Mouse (Mus musculus): ENCODE measurements around the gene Babam1. TPM values are rescaled to one million over a fixed set of nuclear protein-coding genes. Genes with fewer than 3 reads are reported as not detected.

Babam1 gene
- 64.8 and 75.1 TPM in 2 replicates for polyA plus RNA-seq (2015; fragmentation: Nextera tagmentation; extraction: Ambion mirVana)

DNA sequence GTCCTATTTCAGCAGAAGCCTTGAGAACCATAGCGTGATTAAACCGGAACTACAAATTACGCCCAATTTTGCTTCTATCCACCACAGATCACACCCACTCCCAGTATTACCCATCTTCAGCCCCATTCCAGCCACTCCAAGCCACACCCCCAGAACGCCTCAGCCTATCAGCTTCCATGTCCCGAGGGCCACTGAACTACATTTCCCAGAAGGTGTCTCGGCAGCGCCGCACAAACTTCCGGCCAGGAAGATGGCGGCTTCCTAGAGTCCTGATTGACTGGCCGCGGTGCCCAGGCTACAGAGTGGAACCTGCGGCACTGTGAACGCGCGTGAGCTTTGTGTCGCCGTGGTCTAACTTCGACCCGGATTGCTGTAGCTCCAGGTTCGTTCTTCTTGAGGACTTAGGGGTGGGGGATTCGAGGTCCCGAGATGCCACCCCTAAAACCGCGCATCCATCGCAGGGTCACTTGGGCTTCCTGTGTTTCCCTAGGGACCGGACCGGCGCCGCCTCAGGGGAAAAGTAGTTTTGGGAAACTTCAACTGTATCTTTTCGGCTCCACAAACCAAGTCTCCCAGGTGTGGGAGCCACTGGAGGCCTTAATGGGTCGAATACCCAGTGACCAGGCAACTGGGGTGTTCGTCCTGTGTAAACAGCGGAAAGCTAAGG is at the start of gene Babam1:
Gene Babam1, plus strand, starts transcription at position 223 of the 667 bp plus-strand sequence.

DNA sequence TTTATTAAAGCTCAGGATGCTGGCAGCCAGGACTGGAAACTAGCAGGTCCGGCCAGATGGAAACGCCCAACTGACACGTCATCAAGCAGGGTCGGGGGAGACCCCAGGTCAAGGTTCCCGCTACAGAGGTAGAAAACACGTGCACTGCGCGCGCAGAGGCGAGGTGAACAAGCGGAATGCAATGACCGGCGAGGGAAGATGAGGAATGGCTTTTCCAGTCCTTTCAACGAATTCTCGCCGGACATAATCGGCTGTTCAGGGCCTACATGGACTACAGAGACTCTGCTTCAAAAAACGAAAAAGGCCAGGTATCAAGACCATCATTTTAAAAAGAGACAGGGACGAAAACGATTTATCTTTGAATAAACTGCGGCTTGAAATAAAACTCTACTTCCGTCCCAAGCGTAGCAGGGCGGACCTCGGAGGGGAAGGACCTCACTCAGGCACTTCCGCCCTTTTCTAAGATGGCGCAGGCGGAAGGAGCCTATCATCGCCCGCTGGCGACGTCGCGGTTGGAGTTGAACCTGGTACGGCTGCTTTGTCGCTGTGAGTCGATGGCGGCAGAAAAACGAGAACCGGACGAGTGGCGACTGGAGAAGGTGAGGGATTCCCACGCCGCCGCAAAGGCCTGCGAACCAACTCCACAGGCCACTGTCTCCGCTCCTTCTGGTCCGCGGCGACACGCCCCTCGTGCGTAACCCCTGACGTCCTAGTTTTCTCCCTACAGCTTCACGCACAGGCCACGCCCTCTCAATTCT is 29.7 kb upstream of the Babam1 start, which contains the start of gene Use1:
Gene Use1, plus strand, starts transcription at position 78 of the 758 bp plus-strand sequence.

GRCm38 (mm10) chr8:71371236-71371848 is 25.3 kb upstream of the Babam1 start, which contains the start of gene Ocel1:
TSS of gene Ocel1 (plus strand) at chr8:71371298.

DNA sequence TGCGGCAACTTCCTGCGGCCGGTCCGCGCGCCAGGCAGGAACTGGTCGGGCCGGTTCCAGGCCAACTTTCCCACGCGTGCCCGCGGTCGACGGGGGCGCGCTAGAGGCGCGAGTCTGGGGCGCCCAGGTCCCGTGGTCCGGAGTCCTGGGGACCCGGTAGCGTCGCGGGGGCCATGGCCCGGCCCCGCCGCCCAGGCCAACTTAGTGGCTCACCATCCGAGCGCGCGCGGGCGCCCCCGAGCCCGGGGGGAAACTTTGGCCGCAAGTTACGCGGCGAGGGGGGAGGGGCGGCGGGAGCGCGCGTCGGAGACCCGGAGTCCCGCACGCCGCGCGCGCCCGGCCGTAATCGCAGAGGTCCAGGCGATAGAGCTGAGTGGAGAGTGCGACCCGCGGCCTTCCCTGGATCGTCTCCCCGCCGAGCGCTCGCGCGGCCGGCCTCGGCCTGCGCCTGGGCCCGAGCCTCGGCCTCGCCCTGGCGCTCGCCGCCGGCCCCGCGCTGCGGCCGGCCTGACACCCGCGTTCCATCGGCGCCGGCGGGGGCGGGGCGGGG is 15.2 kb upstream of the Babam1 start, which contains the start of gene Nr2f6:
Gene Nr2f6, minus strand, starts transcription at position 540 of the 550 bp plus-strand sequence.

GRCm38 (mm10) chr8:71395629-71396028 is 1.0 kb upstream of the Babam1 start, which contains the start of gene Ushbp1:
TSS of gene Ushbp1 (minus strand) at chr8:71395802.

GRCm38 (mm10) chr8:71405401-71406098 is 8.9 kb downstream of the Babam1 start, which contains the start of gene Ankle1:
TSS of gene Ankle1 (plus strand) at chr8:71406010.

Other genes with a start within 250 kb of the Babam1 start
- 6.7 and 7.5 TPM in 2 replicates for gene Myo9b, start 124.1 kb upstream of the Babam1 start, polyA plus RNA-seq (2015; fragmentation: Nextera tagmentation; extraction: Ambion mirVana)
- gene Haus8, start 123.9 kb upstream of the Babam1 start, polyA plus RNA-seq (2015; fragmentation: Nextera tagmentation; extraction: Ambion mirVana), result 16.2 and 18.1 TPM in 2 replicates
- gene Use1, start 30.0 kb upstream of the Babam1 start, polyA plus RNA-seq (2015; fragmentation: Nextera tagmentation; extraction: Ambion mirVana), result 106 and 119 TPM in 2 replicates
- gene Ocel1, start 25.6 kb upstream of the Babam1 start, polyA plus RNA-seq (2015; fragmentation: Nextera tagmentation; extraction: Ambion mirVana), result 4.9 and 6.7 TPM in 2 replicates
- 27.5 and 32.7 TPM in 2 replicates for gene Nr2f6, start 14.9 kb upstream of the Babam1 start, polyA plus RNA-seq (2015; fragmentation: Nextera tagmentation; extraction: Ambion mirVana)
- gene Ushbp1, start 1.1 kb upstream of the Babam1 start, polyA plus RNA-seq (2015; fragmentation: Nextera tagmentation; extraction: Ambion mirVana), result 14.4 and 14.5 TPM in 2 replicates
- gene Ankle1, start 9.1 kb downstream of the Babam1 start, polyA plus RNA-seq (2015; fragmentation: Nextera tagmentation; extraction: Ambion mirVana), result 5.9 and 6.0 TPM in 2 replicates
- 39.0 and 41.2 TPM in 2 replicates for gene Abhd8, start 66.8 kb downstream of the Babam1 start, polyA plus RNA-seq (2015; fragmentation: Nextera tagmentation; extraction: Ambion mirVana)
- gene Mrpl34, start 68.1 kb downstream of the Babam1 start, polyA plus RNA-seq (2015; fragmentation: Nextera tagmentation; extraction: Ambion mirVana), result 94.6 and 97.7 TPM in 2 replicates
- 48.3 and 57.9 TPM in 2 replicates for gene Dda1, start 72.3 kb downstream of the Babam1 start, polyA plus RNA-seq (2015; fragmentation: Nextera tagmentation; extraction: Ambion mirVana)
- 1.3 and 2.4 TPM in 2 replicates for gene Ano8, start 89.1 kb downstream of the Babam1 start, polyA plus RNA-seq (2015; fragmentation: Nextera tagmentation; extraction: Ambion mirVana)
- 7.5 and 9.5 TPM in 2 replicates for gene Gtpbp3, start 91.2 kb downstream of the Babam1 start, polyA plus RNA-seq (2015; fragmentation: Nextera tagmentation; extraction: Ambion mirVana)
- 21.9 and 33.3 TPM in 2 replicates for gene Plvap, start 114.9 kb downstream of the Babam1 start, polyA plus RNA-seq (2015; fragmentation: Nextera tagmentation; extraction: Ambion mirVana)
- 0.33 and 0.57 TPM in 2 replicates for gene Ccdc194, start 128.8 kb downstream of the Babam1 start, polyA plus RNA-seq (2015; fragmentation: Nextera tagmentation; extraction: Ambion mirVana)
- 57.6 and 67.3 TPM in 2 replicates for gene Bst2, start 140.6 kb downstream of the Babam1 start, polyA plus RNA-seq (2015; fragmentation: Nextera tagmentation; extraction: Ambion mirVana)
- 47.7 and 53.4 TPM in 2 replicates for gene Mvb12a, start 146.1 kb downstream of the Babam1 start, polyA plus RNA-seq (2015; fragmentation: Nextera tagmentation; extraction: Ambion mirVana)
- 0.21 and 0.48 TPM in 2 replicates for gene Tmem221, start 162.0 kb downstream of the Babam1 start, polyA plus RNA-seq (2015; fragmentation: Nextera tagmentation; extraction: Ambion mirVana)
- 0.38 and 0.40 TPM in 2 replicates for gene Nxnl1, start 169.7 kb downstream of the Babam1 start, polyA plus RNA-seq (2015; fragmentation: Nextera tagmentation; extraction: Ambion mirVana)
- gene Slc27a1, start 172.0 kb downstream of the Babam1 start, polyA plus RNA-seq (2015; fragmentation: Nextera tagmentation; extraction: Ambion mirVana), result 50.7 and 177 TPM in 2 replicates
- 159 and 188 TPM in 2 replicates for gene Pgls, start 195.3 kb downstream of the Babam1 start, polyA plus RNA-seq (2015; fragmentation: Nextera tagmentation; extraction: Ambion mirVana)
- 0.96 and 1.2 TPM in 2 replicates for gene Fam129c, start 200.8 kb downstream of the Babam1 start, polyA plus RNA-seq (2015; fragmentation: Nextera tagmentation; extraction: Ambion mirVana)
- 44.7 and 50.8 TPM in 2 replicates for gene Colgalt1, start 214.1 kb downstream of the Babam1 start, polyA plus RNA-seq (2015; fragmentation: Nextera tagmentation; extraction: Ambion mirVana)